Mouse (Mus musculus): ENCODE results near the gene Sema5b. TPM values are rescaled to one million over a fixed set of nuclear protein-coding genes. Genes with fewer than 3 reads are reported as not detected.

Sema5b gene
- polyA plus RNA-seq, 1 experiment: not detected

DNA sequence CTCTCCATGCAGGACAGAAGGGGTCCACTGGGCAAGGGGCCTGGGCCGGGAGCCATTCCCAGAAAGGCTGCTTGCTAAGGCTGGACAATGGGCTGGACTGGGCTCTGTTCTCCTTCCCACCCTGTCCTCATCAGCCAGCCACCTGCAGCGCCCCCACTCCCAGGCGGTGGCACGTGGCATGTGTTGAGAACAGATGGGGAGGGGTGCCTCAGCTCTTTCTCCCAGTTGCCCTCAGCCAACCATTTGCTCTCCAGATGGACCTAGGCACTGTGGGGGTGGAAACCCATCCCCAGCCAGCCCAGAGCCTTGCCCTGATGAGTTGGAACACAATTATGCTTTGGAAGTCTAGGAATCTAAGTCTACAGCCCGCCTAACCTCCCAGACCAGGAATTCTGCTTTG is 59.3 kb downstream of the Sema5b start:
- no peak for TF ChIP-seq GATA1 (IDR thresholded peaks at IDR 0.05; ENCODE audit: low read length)

DNA sequence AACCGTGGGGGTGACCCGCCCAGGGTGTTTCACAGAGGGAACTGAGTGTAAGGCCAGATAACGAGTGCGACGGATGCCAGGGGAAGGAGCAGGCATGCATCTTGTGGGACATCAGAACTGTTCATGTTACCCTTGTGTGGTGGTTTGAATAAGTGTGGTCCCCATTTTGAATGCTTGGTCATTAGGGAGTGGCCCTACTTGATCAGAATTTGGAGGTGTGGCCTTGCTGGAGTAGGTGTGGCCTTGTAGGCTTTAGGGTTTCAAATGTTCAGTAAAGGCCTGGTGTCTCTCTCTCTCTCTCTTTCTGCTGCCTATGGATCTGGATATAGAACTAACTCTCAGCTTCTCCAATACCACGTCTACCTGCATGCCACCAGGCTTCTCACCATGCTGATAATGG is 60.5 kb downstream of the Sema5b start:
- TF ChIP-seq GATA1 (IDR thresholded peaks at IDR 0.05; ENCODE audit: low read length): no peak

- no peak for TF ChIP-seq GATA1 (IDR thresholded peaks at IDR 0.05; ENCODE audit: low read length)
These were observed 61.6 kb downstream of the Sema5b start for GRCm38 (mm10) chr16:35602529-35602928.

- no peak for TF ChIP-seq GATA1 (IDR thresholded peaks at IDR 0.05; ENCODE audit: low read length)
These were observed 63.0 kb downstream of the Sema5b start for GRCm38 (mm10) chr16:35603729-35604522.

DNA sequence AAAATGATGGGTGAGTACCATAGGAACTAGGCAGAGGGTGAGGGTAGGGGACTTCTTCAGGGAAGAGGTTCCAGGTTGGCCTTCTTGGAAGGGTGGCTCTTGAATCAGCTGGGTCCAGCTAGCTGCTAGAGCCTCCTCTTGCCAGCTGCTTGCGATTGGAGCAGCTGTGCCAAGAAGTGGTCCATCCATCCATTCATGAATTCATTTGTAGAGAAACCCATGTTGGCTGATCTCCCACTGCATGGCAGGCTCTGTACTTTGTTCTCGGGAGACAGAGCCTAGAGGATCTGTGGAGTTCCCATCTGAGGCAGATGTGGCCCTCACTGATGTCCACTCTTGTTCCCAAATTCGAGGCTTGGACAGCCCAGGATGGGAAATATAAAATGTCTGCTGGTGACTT is 66.3 kb downstream of the Sema5b start:
- no peak for TF ChIP-seq GATA1 (IDR thresholded peaks at IDR 0.05; ENCODE audit: low read length)

GRCm38 (mm10) chr16:35608244-35608643 is 67.3 kb downstream of the Sema5b start:
- TF ChIP-seq GATA1 (IDR thresholded peaks at IDR 0.05; ENCODE audit: low read length): no peak

- TF ChIP-seq GATA1 (IDR thresholded peaks at IDR 0.05; ENCODE audit: low read length): no peak
These were observed 68.6 kb downstream of the Sema5b start for GRCm38 (mm10) chr16:35609561-35609960.

GRCm38 (mm10) chr16:35613851-35614804 is 73.2 kb downstream of the Sema5b start:
- no peak for TF ChIP-seq GATA1 (IDR thresholded peaks at IDR 0.05; ENCODE audit: low read length)

DNA sequence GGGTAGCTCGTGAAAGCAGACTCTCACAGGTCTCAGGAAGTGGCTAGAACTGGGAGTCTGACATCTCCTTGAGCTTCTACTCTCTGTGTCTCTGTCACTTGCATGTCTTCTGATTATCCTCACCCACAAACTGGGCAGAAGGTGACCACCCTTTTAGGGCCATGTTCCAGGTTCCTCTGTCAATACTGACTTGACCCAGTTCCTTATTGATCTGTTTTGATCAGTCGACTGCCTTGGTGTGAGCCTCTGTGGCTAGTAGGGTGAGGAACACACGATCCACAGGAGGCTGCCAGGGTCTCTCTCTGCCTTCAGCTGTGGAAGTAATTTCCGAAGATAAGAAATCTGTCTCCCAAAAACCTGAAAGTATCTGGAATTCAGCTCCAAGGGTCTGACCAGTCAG is 76.8 kb downstream of the Sema5b start:
- TF ChIP-seq GATA1 (IDR thresholded peaks at IDR 0.05; ENCODE audit: low read length): no peak

GRCm38 (mm10) chr16:35623026-35623425 is 82.1 kb downstream of the Sema5b start:
- no peak for TF ChIP-seq GATA1 (IDR thresholded peaks at IDR 0.05; ENCODE audit: low read length)

DNA sequence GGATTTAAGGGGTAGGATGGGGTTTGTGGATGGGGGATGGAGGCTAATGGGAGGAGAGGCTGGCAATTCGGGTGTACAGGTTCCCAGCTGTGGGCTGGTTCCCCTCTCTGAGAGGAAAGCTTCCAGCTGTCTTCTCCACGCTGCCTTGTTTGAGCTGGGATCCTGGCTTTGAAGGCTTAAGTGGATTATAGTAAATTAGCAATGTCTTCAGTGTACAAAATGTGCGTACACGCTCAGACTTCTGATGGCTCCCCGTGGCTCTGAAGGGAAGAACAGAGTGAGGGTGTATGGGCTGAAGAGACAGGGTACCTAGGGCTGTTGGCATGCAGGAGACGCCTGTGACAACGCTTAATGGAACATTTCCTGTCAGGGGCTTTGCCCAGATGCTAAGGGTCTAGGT is 83.0 kb downstream of the Sema5b start:
- TF ChIP-seq GATA1 (IDR thresholded peaks at IDR 0.05; ENCODE audit: low read length): no peak

GRCm38 (mm10) chr16:35624877-35625276 is 83.9 kb downstream of the Sema5b start:
- no peak for TF ChIP-seq GATA1 (IDR thresholded peaks at IDR 0.05; ENCODE audit: low read length)

DNA sequence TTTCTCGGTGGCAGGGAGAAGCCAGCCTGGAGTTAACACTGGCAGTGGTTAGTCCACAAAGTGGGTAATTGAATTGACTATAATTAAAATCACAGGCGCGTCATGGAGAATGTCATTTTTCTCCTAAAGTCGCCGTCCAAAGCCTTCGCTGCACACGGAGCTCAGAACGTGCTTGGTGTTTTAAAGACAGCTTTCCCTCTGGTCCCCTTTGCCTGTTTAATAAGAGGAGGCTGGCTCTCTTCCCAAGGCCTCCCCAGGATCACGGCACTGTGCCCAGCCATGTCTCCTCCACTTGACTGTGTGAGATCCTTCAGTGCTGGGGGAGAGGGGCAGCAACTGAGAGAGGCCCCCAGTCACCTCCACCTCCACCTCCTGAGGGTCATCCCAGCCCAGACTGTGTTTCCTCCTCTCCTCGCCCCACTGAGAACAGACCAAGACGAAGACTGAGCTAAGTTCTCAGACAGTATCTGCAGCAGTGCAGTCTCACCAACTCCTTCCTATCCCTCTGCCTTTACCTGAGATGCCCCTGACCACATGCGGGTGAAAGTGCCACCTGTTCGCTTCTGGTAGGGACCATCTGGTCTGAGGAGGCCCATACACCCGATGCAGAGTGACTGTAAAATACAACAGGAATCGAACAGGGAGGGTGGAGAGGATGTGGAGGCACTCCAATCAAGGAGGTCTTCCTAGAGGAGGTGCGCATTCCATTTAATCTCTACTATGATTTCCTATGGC is 84.5 kb downstream of the Sema5b start:
- TF ChIP-seq GATA1 (IDR thresholded peaks at IDR 0.05; ENCODE audit: low read length): no peak

DNA sequence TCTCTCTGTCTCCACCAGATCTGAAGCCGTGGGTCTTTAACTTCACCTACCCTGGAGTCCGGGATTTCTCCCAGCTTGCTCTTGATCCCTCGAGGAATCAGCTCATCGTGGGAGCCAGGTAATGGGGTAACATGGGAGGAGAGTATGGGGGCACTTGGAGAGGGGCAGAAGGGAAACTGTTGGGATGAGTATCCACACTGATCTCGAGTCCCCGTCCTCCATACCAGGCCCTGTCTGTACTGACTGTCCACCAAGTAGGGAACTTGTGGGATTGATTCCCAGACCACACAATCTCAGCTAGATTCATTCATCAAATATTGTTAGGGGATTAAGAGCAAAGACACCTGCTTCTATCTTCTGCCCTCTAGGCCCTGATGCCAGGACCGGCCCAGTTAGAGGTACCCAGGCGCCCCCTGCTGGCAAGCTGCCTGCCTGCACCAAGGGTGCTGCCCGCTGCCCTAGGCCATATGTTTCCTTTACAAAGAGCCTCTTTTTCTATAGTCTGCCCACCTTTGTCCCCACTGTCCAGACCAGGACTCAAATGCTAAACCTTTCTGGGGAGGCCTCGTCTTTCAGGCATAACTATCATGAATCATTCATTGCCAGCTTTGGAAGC is 87.2 kb downstream of the Sema5b start:
- TF ChIP-seq GATA1 (IDR thresholded peaks at IDR 0.05; ENCODE audit: low read length): no peak

- no peak for TF ChIP-seq GATA1 (IDR thresholded peaks at IDR 0.05; ENCODE audit: low read length)
These were observed 89.7 kb downstream of the Sema5b start for GRCm38 (mm10) chr16:35630470-35631183.
